Mouse (Mus musculus) CD8-positive naive resting alpha-beta T cell, adult 2 months (primary cell): Measurements from ENCODE around the gene Gm11541.
"Not testable (repeated sequence)": the region's sequence is repeated elsewhere in the genome, so short reads cannot be mapped to it uniquely, and the experiment has no call there.

Source experiments
- DNase-seq, 2 experiments: peaks; one replicate each; pipeline ENCODE4 v3.0.0; 2022; ENCODE audit warnings: low read depth in 2 of 2, low spot score in 2 of 2

Gm11541 gene

DNA sequence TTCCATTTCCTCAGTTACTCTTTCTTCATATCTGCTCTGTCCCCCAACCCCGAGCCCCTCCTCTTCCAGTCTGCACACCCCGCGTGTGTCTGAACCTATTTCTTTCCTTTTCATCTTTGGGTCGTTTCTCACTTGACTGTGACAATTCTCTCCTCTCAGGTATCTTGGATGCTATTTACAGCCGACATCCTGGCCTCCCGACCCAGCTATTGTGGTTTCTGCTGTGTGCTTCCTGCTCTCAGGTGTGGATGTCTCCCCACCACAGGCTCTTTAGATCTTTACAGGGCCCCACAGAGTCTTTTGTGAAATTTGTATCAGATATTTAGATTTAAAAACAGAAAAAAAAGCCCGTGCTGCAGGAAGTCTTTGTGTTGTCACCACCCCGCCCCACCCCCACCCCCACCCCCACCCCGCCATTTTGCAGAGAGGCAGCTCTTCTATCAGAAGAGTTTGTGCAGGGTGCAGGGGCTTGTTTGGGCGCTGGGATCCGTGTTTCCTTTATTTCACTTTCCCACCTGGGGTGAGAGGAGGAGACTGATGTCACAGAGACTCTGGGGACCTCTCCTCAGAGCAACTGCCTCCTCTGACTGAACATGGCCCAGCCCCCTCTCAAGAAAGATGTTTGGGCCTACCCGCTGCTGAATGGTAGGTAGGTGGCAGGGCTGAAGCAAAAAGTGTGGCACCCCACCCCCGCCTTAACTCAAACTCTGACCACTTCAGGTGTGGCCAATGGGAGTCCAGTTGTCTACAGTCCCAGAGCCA lies 6.4 kb downstream of the Gm11541 start:
- peak; percentile 57 to 73 for DNase-seq

DNA sequence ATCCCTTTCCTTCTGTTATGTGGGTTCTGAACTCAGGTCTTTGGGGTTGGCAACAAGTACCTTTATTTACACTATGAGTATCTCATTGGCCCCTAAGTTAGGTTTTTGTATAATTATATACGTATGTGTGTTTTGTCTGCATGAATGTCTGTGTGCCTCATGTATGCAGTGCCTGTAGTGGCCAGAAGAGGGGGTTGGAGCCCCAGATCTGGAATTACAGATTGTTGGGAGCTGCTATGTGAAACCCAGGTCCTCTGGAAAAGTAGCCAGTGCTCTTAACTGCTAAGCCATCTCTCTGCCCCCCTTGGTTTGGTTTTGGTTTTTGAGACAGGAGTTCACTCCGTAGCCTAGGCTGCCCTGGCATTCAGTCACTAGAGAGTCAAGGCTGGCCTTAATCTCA lies 7.2 kb downstream of the Gm11541 start:
- DNase-seq: peak in 1 of 2 experiments; percentile 56

DNA sequence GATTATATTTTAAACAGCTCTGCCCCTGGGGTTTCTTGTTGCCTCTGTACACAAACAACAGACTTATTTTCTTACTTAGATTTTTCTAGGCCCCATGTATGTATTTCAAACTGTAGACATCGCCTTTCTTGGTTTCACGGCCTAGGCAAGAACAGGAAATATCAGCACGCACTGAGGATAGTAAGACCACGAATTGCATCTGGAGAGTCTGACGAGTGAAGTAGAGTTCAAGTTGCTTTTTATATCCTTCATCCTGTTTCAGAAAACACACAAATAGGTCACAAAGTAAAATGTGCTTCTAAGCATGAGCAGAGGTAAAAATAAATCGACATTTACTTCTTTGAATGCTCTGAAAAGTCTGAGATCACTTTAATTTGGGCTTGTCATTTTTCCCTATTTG lies 8.8 kb downstream of the Gm11541 start:
- no peak for DNase-seq

DNA sequence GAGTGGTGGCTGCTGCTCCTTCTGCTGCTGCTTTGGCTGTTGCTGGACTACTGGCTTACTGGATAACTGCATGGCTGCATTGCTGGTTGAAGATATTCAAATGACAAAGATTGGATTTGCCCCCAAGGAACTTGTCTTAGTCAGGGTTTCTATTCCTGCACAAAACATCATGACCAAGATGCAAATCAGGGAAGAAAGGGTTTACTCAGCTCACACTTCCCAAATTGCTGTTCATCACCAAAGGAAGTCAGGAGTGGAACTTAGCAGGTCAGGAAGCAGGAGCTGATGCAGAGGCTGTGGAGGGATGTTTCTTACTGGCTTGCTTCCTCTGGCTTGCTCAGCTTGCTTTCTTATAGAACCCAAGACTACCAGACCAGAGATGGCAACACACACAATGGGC lies 11.8 kb downstream of the Gm11541 start:
- DNase-seq: not testable (repeated sequence)

- no peak for DNase-seq
Measured at GRCm38 (mm10) chr11:94687178-94687577, 17.1 kb downstream of the Gm11541 start.

DNA sequence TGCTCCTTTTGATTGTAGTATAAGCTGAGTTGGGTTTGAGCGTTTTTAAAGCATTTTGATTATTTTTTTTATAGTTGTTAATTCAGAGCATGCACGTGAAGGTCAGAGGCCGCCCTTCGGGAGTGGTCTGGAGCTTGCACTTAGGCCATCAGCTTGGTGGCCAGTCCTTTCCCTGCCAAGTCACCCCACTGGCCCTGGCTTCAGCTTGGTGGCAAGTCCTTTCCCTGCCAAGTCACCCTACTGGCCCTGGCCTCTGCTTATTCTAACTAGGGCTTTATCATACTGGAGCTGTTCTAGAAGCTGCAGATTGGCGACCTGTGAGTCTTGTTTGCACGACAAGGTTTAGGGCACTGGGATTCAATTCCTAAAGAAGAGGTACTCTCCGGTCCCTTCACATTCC lies 21.9 kb downstream of the Gm11541 start:
- no peak for DNase-seq

DNA sequence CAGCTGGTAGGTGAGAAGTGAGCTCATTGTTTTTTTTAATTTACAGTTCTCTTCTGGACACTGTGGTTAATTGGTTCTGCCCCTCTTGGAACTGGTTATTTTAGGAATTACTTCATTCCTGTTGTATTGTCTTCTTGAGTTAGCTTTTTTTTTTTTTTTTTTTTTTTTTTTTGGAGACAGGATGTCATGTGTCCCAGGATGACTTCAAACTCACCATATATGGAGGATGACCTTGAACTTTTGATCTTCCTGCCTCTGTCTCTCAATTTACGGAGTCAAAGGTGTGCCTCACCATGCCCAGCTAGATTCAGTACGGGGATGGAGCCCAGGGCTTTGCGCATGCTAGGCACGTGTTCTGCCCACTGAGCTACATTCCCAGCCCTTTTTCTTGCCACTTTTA lies 22.7 kb downstream of the Gm11541 start:
- DNase-seq: no peak

GRCm38 (mm10) chr11:94680639-94681038 lies 23.7 kb downstream of the Gm11541 start:
- DNase-seq: no peak

- no peak for DNase-seq
Measured at GRCm38 (mm10) chr11:94677607-94678145, 26.6 kb downstream of the Gm11541 start.

DNA sequence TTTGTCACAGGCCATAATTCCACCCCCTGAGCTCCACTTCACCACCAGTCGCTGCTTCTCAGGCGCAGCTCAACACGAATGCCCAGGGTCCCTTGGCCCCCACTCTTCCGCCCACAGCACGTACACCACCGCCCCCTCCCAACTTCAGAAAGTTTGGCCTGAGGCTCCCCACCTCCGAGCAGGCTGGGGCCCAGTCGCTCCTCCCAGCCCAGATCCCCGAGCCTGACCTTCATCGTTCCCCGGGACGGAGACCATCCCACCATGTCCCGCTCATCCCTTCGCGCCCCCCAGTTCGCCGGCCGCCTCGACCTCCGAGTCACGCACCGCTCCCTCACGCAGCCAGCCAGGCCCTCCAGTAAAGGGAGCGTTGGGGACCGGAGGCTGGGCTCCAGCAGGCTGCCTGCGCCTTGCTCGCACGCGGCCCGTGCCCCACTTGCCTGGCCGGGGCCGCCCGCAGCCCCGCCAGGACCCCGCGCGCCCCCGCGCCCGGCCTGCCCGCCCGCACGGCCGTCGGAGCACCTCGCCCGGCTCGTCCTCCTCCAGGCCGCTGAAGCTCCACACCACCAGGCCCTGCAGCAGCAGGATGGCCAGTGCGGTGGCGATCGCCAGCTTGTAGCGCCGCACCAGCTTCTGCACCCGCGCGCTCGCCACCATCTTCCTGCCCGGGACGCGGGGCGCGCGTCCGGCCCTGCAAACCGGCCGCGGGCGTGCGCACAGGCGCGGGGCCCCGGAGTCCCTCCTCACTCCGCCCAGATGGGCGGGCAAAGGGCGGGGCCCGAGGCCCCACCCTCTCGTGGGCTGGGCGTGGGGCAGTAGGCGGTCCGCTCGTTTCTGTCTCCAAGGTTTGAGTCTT lies 27.3 kb downstream of the Gm11541 start, which contains the start of gene Xylt2:
Xylt2 (minus strand) TSS at position 762 of the 853 bp plus-strand sequence.
- DNase-seq: peak; percentile 87 to 91

DNA sequence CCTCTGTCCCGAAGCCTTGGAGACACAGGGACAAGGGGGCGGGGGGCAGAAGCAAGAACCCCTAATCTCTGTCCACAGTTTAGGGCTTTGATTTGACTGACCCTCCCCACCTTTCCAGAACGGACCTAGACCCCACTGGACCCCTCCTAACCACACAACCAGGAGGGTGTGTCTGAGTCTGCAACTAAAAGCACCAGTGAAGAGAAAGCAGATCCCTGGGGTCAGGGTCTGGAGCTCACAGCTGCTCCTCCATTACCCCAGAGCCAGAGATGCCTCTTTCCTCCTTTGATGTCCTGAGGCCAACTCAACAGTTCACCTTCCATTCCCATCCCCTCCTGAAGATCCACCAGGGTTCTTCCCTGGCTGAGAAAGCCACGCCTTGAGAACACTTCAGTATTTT lies 28.0 kb downstream of the Gm11541 start:
- no peak for DNase-seq

- DNase-seq: no peak
Measured at GRCm38 (mm10) chr11:94675446-94675845, 28.9 kb downstream of the Gm11541 start.

DNA sequence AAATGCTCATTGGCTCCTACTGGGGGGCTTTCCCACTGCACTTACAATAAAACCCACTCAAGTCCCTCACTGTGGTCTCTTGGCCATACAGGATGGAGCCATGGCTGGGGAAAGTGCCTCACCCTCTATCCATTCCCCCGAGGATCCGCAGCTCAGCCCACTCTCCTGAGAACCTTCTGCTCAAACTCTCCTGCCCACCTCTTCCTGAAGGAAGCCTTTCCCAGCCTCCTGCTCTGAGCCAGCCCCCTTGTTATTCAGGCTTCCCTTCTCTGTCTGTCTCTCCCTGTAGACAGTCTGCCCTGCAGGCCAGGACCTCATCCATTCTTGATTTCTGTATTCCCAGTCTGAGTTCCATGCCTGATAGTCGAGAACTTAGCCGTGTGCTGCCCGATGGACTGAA lies 29.3 kb downstream of the Gm11541 start:
- no peak for DNase-seq

DNA sequence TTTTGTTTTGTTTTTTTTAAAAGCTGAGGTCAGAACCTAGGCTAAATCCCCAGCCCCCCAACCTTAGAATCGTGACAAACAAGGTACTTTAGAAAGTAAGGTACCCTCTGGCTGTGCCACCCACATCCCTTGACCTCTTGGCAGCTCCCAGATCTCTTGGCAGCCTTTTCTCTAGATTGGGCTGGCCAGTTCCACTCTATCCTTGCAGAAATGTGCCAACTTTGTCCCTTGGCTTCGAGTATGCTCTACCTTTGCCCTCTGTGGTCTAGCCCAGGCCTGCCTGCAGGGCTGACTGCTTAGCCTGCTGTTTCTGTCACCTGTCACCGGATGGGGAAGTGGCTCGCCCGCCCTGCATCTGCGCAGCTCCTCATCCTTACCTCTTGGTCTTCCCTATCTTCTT lies 39.0 kb downstream of the Gm11541 start:
- no peak for DNase-seq

DNA sequence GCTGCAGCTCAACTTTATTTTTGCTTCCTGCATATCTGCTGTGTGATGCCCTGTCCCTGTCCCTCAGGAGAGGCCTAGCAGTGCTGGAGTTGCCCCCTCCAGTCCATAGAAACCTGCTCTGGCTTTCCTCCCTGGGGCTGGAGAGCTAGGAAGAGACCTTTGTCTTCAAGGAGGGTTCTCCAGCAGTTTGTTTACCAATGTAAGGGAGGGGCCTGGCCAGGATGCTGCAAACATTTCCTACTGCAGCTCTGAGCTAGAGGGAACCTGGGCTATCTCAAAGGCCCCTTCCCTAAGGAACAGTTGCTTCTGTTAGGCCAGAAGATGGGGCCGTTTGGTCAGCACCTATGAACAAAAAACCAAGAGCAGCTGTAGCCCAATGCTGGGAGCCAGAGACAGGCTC lies 43.0 kb downstream of the Gm11541 start:
- DNase-seq: no peak

DNA sequence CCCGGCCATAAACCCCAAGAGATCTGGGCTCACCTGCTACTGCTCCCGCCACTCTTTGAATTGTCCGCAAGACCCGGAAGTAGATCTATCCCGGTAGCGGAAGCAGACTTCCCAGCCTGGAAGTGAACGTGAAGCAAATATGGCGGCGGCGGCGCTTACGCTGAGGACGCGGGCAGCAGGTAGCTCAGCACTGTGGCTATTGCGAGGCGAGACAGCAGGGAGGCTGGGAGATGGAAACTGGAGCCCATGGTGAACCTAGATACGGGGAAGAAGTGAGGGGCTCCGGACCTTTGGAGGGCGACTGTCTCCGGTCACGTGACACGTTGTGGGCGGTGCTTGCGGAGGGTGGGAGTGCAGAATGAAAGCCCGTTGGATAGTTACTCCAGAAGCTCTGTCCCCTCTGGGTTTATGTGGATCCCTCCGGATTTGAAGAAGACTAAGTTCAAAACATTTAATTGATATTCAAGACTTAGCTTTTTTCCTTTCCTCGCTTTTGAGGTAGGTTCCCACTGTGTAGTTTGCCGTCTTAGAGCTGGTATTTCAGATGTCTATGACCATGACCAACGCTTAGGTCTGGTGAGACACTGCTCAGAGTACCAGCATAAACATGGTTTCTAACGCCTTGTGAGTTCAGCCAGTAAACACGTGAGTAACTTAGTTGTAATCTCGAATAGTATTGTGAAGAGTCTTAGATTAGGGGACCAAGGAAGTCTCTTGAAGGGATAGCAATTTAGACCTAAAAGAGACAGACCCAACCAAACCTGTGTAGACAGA lies 50.4 kb downstream of the Gm11541 start, which contains the start of the genes Mrpl27 and Eme1:
Mrpl27 (plus strand) TSS at position 105 of the 774 bp plus-strand sequence.
Eme1 (minus strand) TSS at position 302 of the 774 bp plus-strand sequence.
- DNase-seq: peak; percentile 63 to 82

GRCm38 (mm10) chr11:94652973-94653372 lies 51.3 kb downstream of the Gm11541 start:
- no peak for DNase-seq

DNA sequence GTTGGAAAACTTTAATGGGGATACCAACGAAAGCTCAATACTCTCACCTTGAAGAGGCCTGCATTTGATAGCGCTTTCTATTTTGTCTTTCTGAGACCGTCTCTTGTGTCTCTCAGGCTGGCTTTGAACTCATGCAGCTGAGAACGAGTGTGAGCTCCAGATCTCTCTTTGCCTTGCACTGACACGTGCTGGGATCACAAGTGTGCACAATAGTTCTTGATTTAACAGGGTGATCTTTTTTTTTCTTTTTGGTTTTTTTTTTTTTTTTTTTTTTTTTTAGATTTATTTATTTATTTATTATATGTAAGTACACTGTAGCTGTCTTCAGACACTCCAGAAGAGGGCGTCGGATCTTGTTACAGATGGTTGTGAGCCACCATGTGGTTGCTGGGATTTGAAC lies 53.1 kb downstream of the Gm11541 start:
- not testable (repeated sequence) for DNase-seq

DNA sequence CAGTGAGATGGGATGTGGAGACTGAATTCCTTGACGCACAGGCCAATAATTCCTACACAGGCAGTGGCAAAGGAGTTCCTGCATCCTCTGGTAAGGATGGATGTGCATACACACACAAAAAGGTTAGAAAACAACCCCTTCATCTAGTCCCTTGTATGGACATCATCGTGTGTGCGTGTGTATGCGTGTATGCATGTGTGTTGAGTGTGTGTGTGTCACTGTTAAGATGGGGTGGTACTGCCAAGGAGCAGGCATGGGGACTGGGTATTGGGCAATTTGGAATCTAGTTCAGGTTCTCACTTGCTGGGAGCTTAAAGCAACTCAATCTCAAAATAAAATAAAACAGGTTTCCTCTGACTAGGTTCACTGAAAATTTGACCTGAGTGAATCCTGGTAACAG lies 57.8 kb downstream of the Gm11541 start:
- DNase-seq: no peak
